Mouse (Mus musculus): ENCODE data around the gene Golga2. TPM values are rescaled to one million over a fixed set of nuclear protein-coding genes. Genes with fewer than 3 reads are reported as not detected.

The Golga2 gene
- polyA plus RNA-seq, 1 experiment, result 36.3 TPM

GRCm38 (mm10) chr2:32351471-32351961 lies 64.3 kb downstream of the Golga2 start:
- Histone ChIP-seq H3K79me3 (ENCODE audit: low read depth) (no peaks in the 10 kb centered on the region), H3K27me3 (ENCODE audit: control insufficient read depth, insufficient read depth, insufficient read length) (no peaks in the 10 kb centered on the region), H3K36me3 (ENCODE audit: control insufficient read depth, insufficient read depth) (no peaks in the 10 kb centered on the region), H3K4me3 (ENCODE audit: insufficient read depth, poor library complexity, severe bottlenecking) (no peak overlapping the region), H3K79me2 (ENCODE audit: control insufficient read depth, insufficient read depth) (peaks cover 8% of the 10 kb centered on the region), H3ac (ENCODE audit: control insufficient read depth, insufficient read length, low read depth) (no peak overlapping the region)
- TF ChIP-seq MYOD1 (IDR thresholded peaks at IDR 0.05; ENCODE audit: control insufficient read depth, insufficient read length, low read depth), result no peak
- TF ChIP-seq USF1 (IDR thresholded peaks at IDR 0.05; ENCODE audit: low read depth), result peak; percentile 39

- H3ac ChIP-seq (ENCODE audit: control insufficient read depth, insufficient read length, low read depth), result peak within 1 kb of the TSS; percentile 60
- no peaks in the 10 kb centered on the region for H3K36me3 ChIP-seq (ENCODE audit: control insufficient read depth, insufficient read depth)
- no peaks in the 10 kb centered on the region for H3K79me3 ChIP-seq (ENCODE audit: low read depth)
- H3K79me2 ChIP-seq (ENCODE audit: control insufficient read depth, insufficient read depth), result peaks cover 8% of the 10 kb centered on the region
- peak within 1 kb of the TSS; percentile 55 for H3K4me3 ChIP-seq (ENCODE audit: insufficient read depth, poor library complexity, severe bottlenecking)
- no peak for TF ChIP-seq FOSL1 (IDR thresholded peaks at IDR 0.05; ENCODE audit: insufficient read depth, low read length, poor library complexity, severe bottlenecking)
- TF ChIP-seq CTCF (IDR thresholded peaks at IDR 0.05; ENCODE audit: control insufficient read depth, insufficient read depth, insufficient read length), result peak; percentile 9
- no peaks in the 10 kb centered on the region for H3K27me3 ChIP-seq (ENCODE audit: control insufficient read depth, insufficient read depth, insufficient read length)
Measured at GRCm38 (mm10) chr2:32352151-32353006, 65.2 kb downstream of the Golga2 start, which contains the start of gene Ciz1. Ciz1 (plus strand) TSS chr2:32352327.

GRCm38 (mm10) chr2:32353007-32353542 lies 65.9 kb downstream of the Golga2 start, which contains the start of gene Dnm1:
Dnm1 (minus strand) TSS chr2:32353338.
- Histone ChIP-seq H3ac (ENCODE audit: control insufficient read depth, insufficient read length, low read depth) (peak within 1 kb of the TSS; percentile 60), H3K79me3 (ENCODE audit: low read depth) (no peaks in the 10 kb centered on the region), H3K79me2 (ENCODE audit: control insufficient read depth, insufficient read depth) (peaks cover 8% of the 10 kb centered on the region), H3K4me3 (ENCODE audit: insufficient read depth, poor library complexity, severe bottlenecking) (peak within 1 kb of the TSS; percentile 55), H3K36me3 (ENCODE audit: control insufficient read depth, insufficient read depth) (no peaks in the 10 kb centered on the region), H3K27me3 (ENCODE audit: control insufficient read depth, insufficient read depth, insufficient read length) (no peaks in the 10 kb centered on the region)
- TF ChIP-seq MAX (IDR thresholded peaks at IDR 0.05) (peak; percentile 53), FOSL1 (IDR thresholded peaks at IDR 0.05; ENCODE audit: insufficient read depth, low read length, poor library complexity, severe bottlenecking) (no peak), MYOD1 (IDR thresholded peaks at IDR 0.05; ENCODE audit: control insufficient read depth, insufficient read length, low read depth) (no peak), MYOG (IDR thresholded peaks at IDR 0.05; ENCODE audit: control insufficient read depth, extremely low read depth, insufficient read length) (no peak), USF1 (IDR thresholded peaks at IDR 0.05; ENCODE audit: low read depth) (no peak), CTCF (IDR thresholded peaks at IDR 0.05; ENCODE audit: control insufficient read depth, insufficient read depth, insufficient read length) (peak; percentile 98), CEBPB (IDR thresholded peaks at IDR 0.05; ENCODE audit: low read depth) (no peak)

DNA sequence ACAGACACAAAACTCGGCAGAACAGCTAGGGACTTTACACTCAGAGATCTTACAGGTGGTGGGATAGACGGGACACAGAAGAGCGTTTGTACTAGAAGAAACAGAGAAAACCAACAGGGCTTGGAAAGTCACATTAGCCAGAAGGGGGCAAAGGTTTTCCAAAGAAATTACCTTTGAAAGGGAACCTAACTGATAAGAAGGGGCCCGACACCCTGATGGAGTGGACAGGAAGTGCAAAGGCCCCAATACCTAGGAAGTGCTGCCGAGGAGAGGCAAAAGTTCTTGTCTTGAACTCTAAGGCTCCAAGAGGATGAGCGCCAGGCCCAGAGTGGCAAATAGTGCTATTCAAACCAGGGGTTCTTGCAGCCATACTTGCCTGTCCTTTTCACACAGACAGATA lies 66.7 kb downstream of the Golga2 start:
- peaks cover 3% of the 10 kb centered on the region for H3K27me3 ChIP-seq (ENCODE audit: control insufficient read depth, insufficient read depth, insufficient read length)
- no peak for TF ChIP-seq MAX (IDR thresholded peaks at IDR 0.05)
- H3K4me3 ChIP-seq (ENCODE audit: insufficient read depth, poor library complexity, severe bottlenecking), result no peak overlapping the region
- H3K36me3 ChIP-seq (ENCODE audit: control insufficient read depth, insufficient read depth), result no peaks in the 10 kb centered on the region
- no peaks in the 10 kb centered on the region for H3K79me3 ChIP-seq (ENCODE audit: low read depth)
- H3ac ChIP-seq (ENCODE audit: control insufficient read depth, insufficient read length, low read depth), result no peak overlapping the region
- peaks cover 8% of the 10 kb centered on the region for H3K79me2 ChIP-seq (ENCODE audit: control insufficient read depth, insufficient read depth)

DNA sequence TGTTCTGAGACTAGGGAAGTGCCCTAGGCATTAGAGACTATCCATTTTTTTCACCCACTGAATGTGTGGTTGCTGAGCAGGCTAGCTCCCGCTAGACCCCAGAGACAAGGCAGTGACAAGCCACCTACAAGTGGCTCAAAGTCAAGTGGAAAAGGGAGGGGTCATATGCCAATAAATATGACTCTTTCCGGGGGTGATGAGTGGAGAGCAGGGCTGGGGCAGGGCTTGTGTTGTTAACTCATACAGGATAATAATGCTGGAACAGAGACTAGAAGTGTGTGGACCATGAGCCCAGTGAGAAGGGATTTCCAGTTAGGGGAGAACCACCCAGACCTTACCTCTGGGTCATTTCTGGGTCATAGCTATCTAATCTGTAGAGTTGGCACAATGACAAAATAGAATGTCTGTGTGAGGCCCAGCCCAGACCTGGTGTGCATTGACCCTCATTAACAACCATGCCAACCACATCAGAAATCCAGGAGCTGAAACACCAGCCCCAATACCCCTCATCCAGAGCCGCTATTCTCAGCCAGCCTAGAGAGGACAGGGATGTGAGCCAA lies 67.2 kb downstream of the Golga2 start:
- Histone ChIP-seq H3K4me3 (ENCODE audit: insufficient read depth, poor library complexity, severe bottlenecking) (no peak overlapping the region), H3ac (ENCODE audit: control insufficient read depth, insufficient read length, low read depth) (no peak overlapping the region), H3K27me3 (ENCODE audit: control insufficient read depth, insufficient read depth, insufficient read length) (peaks cover 3% of the 10 kb centered on the region), H3K36me3 (ENCODE audit: control insufficient read depth, insufficient read depth) (no peaks in the 10 kb centered on the region), H3K79me3 (ENCODE audit: low read depth) (no peaks in the 10 kb centered on the region), H3K79me2 (ENCODE audit: control insufficient read depth, insufficient read depth) (peaks cover 8% of the 10 kb centered on the region)
- TF ChIP-seq USF1 (IDR thresholded peaks at IDR 0.05; ENCODE audit: low read depth) (no peak), CTCF (IDR thresholded peaks at IDR 0.05; ENCODE audit: control insufficient read depth, insufficient read depth, insufficient read length) (no peak), MAX (IDR thresholded peaks at IDR 0.05) (no peak), FOSL1 (IDR thresholded peaks at IDR 0.05; ENCODE audit: insufficient read depth, low read length, poor library complexity, severe bottlenecking) (no peak), CEBPB (IDR thresholded peaks at IDR 0.05; ENCODE audit: low read depth) (no peak), MYOD1 (IDR thresholded peaks at IDR 0.05; ENCODE audit: control insufficient read depth, insufficient read length, low read depth) (no peak)

DNA sequence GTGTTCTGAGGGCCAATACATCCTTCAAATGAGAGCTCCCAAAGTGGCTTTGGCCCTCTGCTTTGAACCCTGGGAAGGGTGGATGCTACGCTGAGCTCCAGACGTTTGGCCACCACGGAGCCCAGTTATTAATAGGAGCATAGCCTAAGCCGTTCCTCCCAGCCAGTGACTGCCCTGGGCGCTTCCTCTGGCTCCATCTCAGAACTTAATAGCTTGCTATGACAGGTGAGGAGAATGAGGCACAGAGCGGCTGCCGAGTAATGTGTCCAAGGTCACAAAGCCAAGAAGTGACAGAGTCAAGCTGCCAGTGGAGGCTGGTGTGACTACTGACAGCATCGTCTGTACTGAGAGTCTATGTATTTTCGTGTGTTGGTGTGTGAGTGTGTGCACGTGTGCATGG lies 69.0 kb downstream of the Golga2 start:
- Histone ChIP-seq H3K36me3 (ENCODE audit: control insufficient read depth, insufficient read depth) (no peaks in the 10 kb centered on the region), H3K79me3 (ENCODE audit: low read depth) (no peaks in the 10 kb centered on the region), H3K27me3 (ENCODE audit: control insufficient read depth, insufficient read depth, insufficient read length) (peaks cover 3% of the 10 kb centered on the region), H3K79me2 (ENCODE audit: control insufficient read depth, insufficient read depth) (peaks cover 7% of the 10 kb centered on the region), H3K4me3 (ENCODE audit: insufficient read depth, poor library complexity, severe bottlenecking) (no peak overlapping the region), H3ac (ENCODE audit: control insufficient read depth, insufficient read length, low read depth) (no peak overlapping the region)
- TF ChIP-seq MAX (IDR thresholded peaks at IDR 0.05) (no peak), CEBPB (IDR thresholded peaks at IDR 0.05; ENCODE audit: low read depth) (no peak), CTCF (IDR thresholded peaks at IDR 0.05; ENCODE audit: control insufficient read depth, insufficient read depth, insufficient read length) (no peak)

Small RNAs within 50 kb of the gene (microRNA-seq; reads per million reads assigned to microRNA genes)
- 0.12 reads per million for gene Gm23363 (ENCODE audit: borderline microRNAs expressed)
- gene Mir199b (ENCODE audit: borderline microRNAs expressed), result 36.2 reads per million, percentile 67 among the genes with 10 or more reads in this experiment

Other genes starting within 250 kb of the Golga2 start
- not detected for gene Fam78a, start 202.5 kb upstream of the Golga2 start, polyA plus RNA-seq (2012; fragmentation: generic; extraction: Trizol)
- 0.47 TPM for gene Plpp7, start 191.9 kb upstream of the Golga2 start, polyA plus RNA-seq (2012; fragmentation: generic; extraction: Trizol)
- 45.0 TPM for gene Prrc2b, start 136.3 kb upstream of the Golga2 start, polyA plus RNA-seq (2012; fragmentation: generic; extraction: Trizol)
- 12.9 TPM for gene Pomt1, start 50.8 kb upstream of the Golga2 start, polyA plus RNA-seq (2012; fragmentation: generic; extraction: Trizol)
- 47.7 TPM for gene Uck1, start 27.2 kb upstream of the Golga2 start, polyA plus RNA-seq (2012; fragmentation: generic; extraction: Trizol)
- 387 TPM for gene Swi5, start 691 bp downstream of the Golga2 start, polyA plus RNA-seq (2012; fragmentation: generic; extraction: Trizol)
- gene Ciz1, start 64.9 kb downstream of the Golga2 start, polyA plus RNA-seq (2012; fragmentation: generic; extraction: Trizol), result 43.5 TPM
- 27.7 TPM for gene Dnm1, start 66.0 kb downstream of the Golga2 start, polyA plus RNA-seq (2012; fragmentation: generic; extraction: Trizol)
- 104 TPM for gene 1110008P14Rik, start 94.6 kb downstream of the Golga2 start, polyA plus RNA-seq (2012; fragmentation: generic; extraction: Trizol)
- gene Lcn2, start 100.9 kb downstream of the Golga2 start, polyA plus RNA-seq (2012; fragmentation: generic; extraction: Trizol), result not detected
- 39.1 TPM for gene Ptges2, start 108.5 kb downstream of the Golga2 start, polyA plus RNA-seq (2012; fragmentation: generic; extraction: Trizol)
- 3.2 TPM for gene Naif1, start 163.1 kb downstream of the Golga2 start, polyA plus RNA-seq (2012; fragmentation: generic; extraction: Trizol)
- 11.2 TPM for gene Slc25a25, start 164.1 kb downstream of the Golga2 start, polyA plus RNA-seq (2012; fragmentation: generic; extraction: Trizol)
- gene Fam102a, start 247.9 kb downstream of the Golga2 start, polyA plus RNA-seq (2012; fragmentation: generic; extraction: Trizol), result 2.4 TPM

Data from C2C12 (cell line).